Mouse (Mus musculus): ENCODE measurements around the gene Arrdc2.

Arrdc2 gene

DNA sequence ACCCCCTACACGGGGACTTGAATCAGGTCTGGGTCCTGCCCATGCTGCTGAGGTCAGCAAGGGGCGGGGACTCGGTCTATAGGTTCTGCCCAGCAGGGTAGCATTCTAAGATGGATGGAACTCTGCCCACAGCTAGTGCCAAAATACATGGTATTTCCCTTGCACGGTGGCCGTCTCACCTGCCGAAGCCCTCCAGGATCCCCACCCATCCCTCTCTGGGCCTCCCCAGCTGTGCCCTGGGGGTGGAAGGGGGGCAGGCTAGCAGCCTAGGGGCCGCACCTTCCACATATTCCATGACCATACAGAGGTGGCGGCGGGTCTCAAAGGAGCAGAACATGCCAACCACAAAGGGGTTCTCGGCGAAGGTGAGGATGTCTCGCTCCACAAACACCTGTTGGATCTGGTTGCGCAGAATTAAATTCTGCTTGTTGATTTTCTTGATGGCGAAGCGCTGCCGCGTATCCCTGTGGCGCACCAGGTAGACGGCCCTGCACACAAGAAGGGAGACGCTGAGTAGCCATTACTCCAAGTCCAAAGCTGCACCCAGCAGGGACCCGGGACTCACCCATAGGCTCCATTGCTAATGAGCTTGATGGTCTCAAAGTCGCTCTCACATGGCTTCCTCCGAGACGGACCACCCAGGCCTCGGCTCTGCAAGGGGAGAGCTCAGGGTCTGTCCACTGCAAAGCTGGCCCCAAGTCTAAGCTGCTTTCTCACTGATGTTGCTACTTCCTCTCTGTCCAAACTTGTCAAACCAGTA lies 53.0 kb downstream of the Arrdc2 start:
- DNase-seq, result no peak
